Mouse (Mus musculus) heart, embryonic 11.5 days (tissue): ENCODE measurements around the gene Scrt2. TPM values are rescaled to one million over a fixed set of nuclear protein-coding genes. Genes with fewer than 3 reads are reported as not detected.

Source experiments
- ATAC-seq: fragments of 200-750 bp; cut with Nextera tagmentation; replicated peaks from 2 replicates; pipeline ENCODE4 v1.8.0; 2017; ENCODE audit warnings: moderate library complexity; ENCODE audit not compliant: insufficient number of reproducible peaks, low FRiP score, low TSS enrichment
- H3K27ac ChIP-seq: fragments of 300-500 bp; sonication (generic); 2 replicates; pipeline ENCODE4 v1.5.1; 2014; ENCODE audit warnings: mild to moderate bottlenecking, low read depth, low read length
- H3K27me3 ChIP-seq: fragments of 300-500 bp; sonication (generic); 2 replicates; pipeline ENCODE4 v1.6.1; 2014; ENCODE audit warnings: mild to moderate bottlenecking, low read length, mixed read lengths; ENCODE audit not compliant: control insufficient read depth, insufficient read depth
- H3K36me3 ChIP-seq: fragments of 300-500 bp; sonication (generic); 2 replicates; pipeline ENCODE4 v1.6.1; 2014; ENCODE audit warnings: mild to moderate bottlenecking, low read length, moderate library complexity, mixed read lengths; ENCODE audit not compliant: control insufficient read depth, insufficient read depth
- H3K4me1 ChIP-seq: fragments of 300-500 bp; sonication (generic); 2 replicates; pipeline ENCODE4 v1.6.1; 2014; ENCODE audit warnings: low read length; ENCODE audit not compliant: control insufficient read depth, insufficient read depth
- H3K4me2 ChIP-seq: fragments of 300-500 bp; sonication (generic); 2 replicates; pipeline ENCODE4 v1.6.1; 2014; ENCODE audit warnings: mild to moderate bottlenecking, moderate library complexity
- H3K4me3 ChIP-seq: fragments of 300-500 bp; sonication (generic); 2 replicates; pipeline ENCODE4 v1.5.1; 2014; ENCODE audit warnings: low read depth, low read length
- H3K9ac ChIP-seq: fragments of 300-500 bp; sonication (generic); 2 replicates; pipeline ENCODE4 v1.6.1; 2014; ENCODE audit warnings: mild to moderate bottlenecking, low read depth, low read length, moderate library complexity
- H3K9me3 ChIP-seq: fragments of 300-500 bp; sonication (generic); replicated peaks from 2 replicates; pipeline ENCODE4 v1.6.1; 2016; ENCODE audit warnings: low read length; ENCODE audit not compliant: control insufficient read depth
- WGBS: fragments of 180-500 bp; shearing (Covaris S2); extraction: QIAGEN DNeasy Blood & Tissue Kit; methylation state at CpG from one replicate; pipeline ENCODE4 v1.1.7; 2014; ENCODE audit not compliant: insufficient replicate concordance; 5-methylcytosine and 5-hydroxymethylcytosine counted together
- polyA plus RNA-seq: library from polyadenylated mRNA; unstranded; fragments of >200 nt; fragmentation: Nextera tagmentation; extraction: Ambion mirVana; gene quantifications from 2 replicates; pipeline ENCODE4 v1.2.1, GENCODE M21; 2014

Scrt2 gene
- polyA plus RNA-seq, 1 experiment from 2014 or later: 0.11 TPM

GRCm38 (mm10) chr2:152086451-152086850, 5.1 kb downstream of the Scrt2 start:
- no peak for ATAC-seq
- Histone ChIP-seq H3K4me3 (no peak overlapping the region), H3K9ac (no peak overlapping the region), H3K9me3 (no peaks in the 10 kb centered on the region), H3K4me1 (peaks cover 10% of the 10 kb centered on the region; the same call in 1 of the 2 replicates), H3K4me2 (no peak overlapping the region), H3K36me3 (no peaks in the 10 kb centered on the region), H3K27ac (no peak overlapping the region), H3K27me3 (peaks cover 42% of the 10 kb centered on the region)
- WGBS: 67% methylated on average over 6 of the region's 6 CpGs

- Histone ChIP-seq H3K4me1 (peaks cover 7% of the 10 kb centered on the region; the same call in 1 of the 2 replicates), H3K9ac (no peak overlapping the region), H3K27me3 (peaks cover 46% of the 10 kb centered on the region), H3K4me3 (no peak overlapping the region), H3K9me3 (no peaks in the 10 kb centered on the region), H3K4me2 (0 out of 2 replicates have a peak overlapping the region, but pooled peaks have one; percentile 16), H3K27ac (no peak overlapping the region), H3K36me3 (no peaks in the 10 kb centered on the region)
- 53% methylated on average over 5 of the region's 5 CpGs for WGBS
- ATAC-seq: no peak
These were observed 5.8 kb downstream of the Scrt2 start for GRCm38 (mm10) chr2:152087111-152087510.

- Histone ChIP-seq H3K9ac (no peak overlapping the region), H3K36me3 (no peaks in the 10 kb centered on the region), H3K27me3 (peaks cover 46% of the 10 kb centered on the region), H3K27ac (no peak overlapping the region), H3K4me1 (peaks cover 11% of the 10 kb centered on the region; the same call in 1 of the 2 replicates), H3K4me3 (no peak overlapping the region), H3K4me2 (no peak overlapping the region), H3K9me3 (no peaks in the 10 kb centered on the region)
- no peak for ATAC-seq
- WGBS: 13% methylated on average over 4 of the region's 4 CpGs
These were observed 7.7 kb downstream of the Scrt2 start for GRCm38 (mm10) chr2:152089078-152089477.

- 69% methylated on average over 5 of the region's 5 CpGs for WGBS
- H3K27me3 ChIP-seq: peaks cover 46% of the 10 kb centered on the region
These were observed 8.3 kb downstream of the Scrt2 start for GRCm38 (mm10) chr2:152089581-152089980.

GRCm38 (mm10) chr2:152090486-152090885, 9.2 kb downstream of the Scrt2 start:
- Histone ChIP-seq H3K27me3 (peaks cover 51% of the 10 kb centered on the region), H3K36me3 (no peaks in the 10 kb centered on the region), H3K4me3 (no peak overlapping the region), H3K4me1 (peaks cover 11% of the 10 kb centered on the region; the same call in 1 of the 2 replicates), H3K9ac (no peak overlapping the region), H3K4me2 (no peak overlapping the region), H3K9me3 (no peaks in the 10 kb centered on the region), H3K27ac (no peak overlapping the region)
- ATAC-seq: no peak
- 65% methylated on average over 5 of the region's 5 CpGs for WGBS

More at GRCm38 (mm10) chr2:152089581-152089980, 8.3 kb downstream of the Scrt2 start:
- no peak for ATAC-seq
- Histone ChIP-seq H3K27ac (no peak overlapping the region), H3K4me2 (no peak overlapping the region), H3K36me3 (no peaks in the 10 kb centered on the region), H3K9me3 (no peaks in the 10 kb centered on the region), H3K4me3 (no peak overlapping the region), H3K9ac (no peak overlapping the region), H3K4me1 (peaks cover 11% of the 10 kb centered on the region; the same call in 1 of the 2 replicates)

GRCm38 (mm10) chr2:152091342-152092056, 10.2 kb downstream of the Scrt2 start:
- Histone ChIP-seq H3K27me3 (peaks cover 61% of the 10 kb centered on the region), H3K4me1 (peaks cover 11% of the 10 kb centered on the region; the same call in 1 of the 2 replicates), H3K4me2 (no peak overlapping the region), H3K27ac (no peak overlapping the region), H3K36me3 (no peaks in the 10 kb centered on the region), H3K9me3 (no peaks in the 10 kb centered on the region), H3K9ac (no peak overlapping the region), H3K4me3 (no peak overlapping the region)
- whole genome bisulfite sequencing: 31% methylated on average over 12 of the region's 12 CpGs
- no peak for ATAC-seq

- Histone ChIP-seq H3K27ac (no peak overlapping the region), H3K27me3 (peaks cover 65% of the 10 kb centered on the region), H3K4me2 (peak overlapping the region; percentile 76), H3K4me3 (peak overlapping the region; percentile 46), H3K9me3 (no peaks in the 10 kb centered on the region), H3K9ac (peak overlapping the region; percentile 22; the same call in 1 of the 2 replicates), H3K4me1 (peaks cover 4% of the 10 kb centered on the region; the same call in 1 of the 2 replicates), H3K36me3 (no peaks in the 10 kb centered on the region)
- WGBS: 7% methylated on average over 40 of the region's 45 CpGs
- ATAC-seq: no peak
These were observed 11.6 kb downstream of the Scrt2 start for GRCm38 (mm10) chr2:152092927-152093326.

GRCm38 (mm10) chr2:152093356-152093792, 12.0 kb downstream of the Scrt2 start:
- Histone ChIP-seq H3K9ac (peak overlapping the region; percentile 22; the same call in 1 of the 2 replicates), H3K9me3 (no peaks in the 10 kb centered on the region), H3K36me3 (no peaks in the 10 kb centered on the region), H3K27ac (no peak overlapping the region), H3K4me3 (peak overlapping the region; percentile 46), H3K4me1 (peaks cover 4% of the 10 kb centered on the region; the same call in 1 of the 2 replicates), H3K27me3 (peaks cover 65% of the 10 kb centered on the region), H3K4me2 (peak overlapping the region; percentile 76)
- 4% methylated on average over 44 of the region's 60 CpGs for WGBS
- 0 out of 2 replicates have a peak, but pooled peaks have one; percentile 7 for ATAC-seq
